Mouse (Mus musculus) lung, postnatal 0 days (tissue): ENCODE measurements around the gene Slc33a1.

Source experiments
- CTCF ChIP-seq: IDR thresholded peaks from 2 replicates; pipeline ENCODE4 v1.5.1; 2016; ENCODE audit warnings: antibody characterized with exemption, mild to moderate bottlenecking
- EP300 ChIP-seq: IDR thresholded peaks from 2 replicates; pipeline ENCODE4 v1.6.1; 2016; ENCODE audit warnings: antibody characterized with exemption, mild to moderate bottlenecking, control low read depth

GRCm38 (mm10) chr3:63899309-63899695, 65.3 kb downstream of the Slc33a1 start, which contains the start of gene Plch1:
- TF ChIP-seq EP300 (no peak), CTCF (no peak)
